In the genomic region with DNA sequence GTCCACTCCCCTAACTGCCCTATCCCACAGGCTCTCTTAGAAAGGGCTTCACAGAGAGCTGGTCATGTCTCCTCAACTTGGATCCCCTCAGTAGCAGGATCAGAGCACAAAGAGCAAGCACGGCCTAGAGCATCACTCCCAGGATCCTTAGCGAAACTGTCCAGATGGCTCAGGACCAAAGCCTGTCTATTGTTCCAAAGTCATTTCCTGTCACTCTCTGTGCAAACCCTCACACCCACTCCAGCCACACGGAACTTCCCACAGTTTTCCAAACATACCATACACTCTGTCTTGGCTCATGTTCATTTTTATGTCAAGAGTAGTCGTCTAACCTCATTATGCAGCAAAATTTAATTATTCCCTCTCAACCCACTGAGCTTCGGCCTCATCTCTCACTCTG, we compare ENCODE assay signal across 10 mouse cellular contexts. TPM values are rescaled to one million over a fixed set of nuclear protein-coding genes. Genes with fewer than 3 reads are reported as not detected.
DNase-seq lines count a peak whose midpoint lies in the region; ATAC-seq lines count a peak whose summit lies in the region.
"Had no signal": no experiment of that assay in that cellular context is flagged by ENCODE, and none has a peak within 500 bp of the region (broad histone marks: within the 10 kb centered on the region; RNA-seq: fewer than 3 reads in every experiment).

No protein-coding gene starts in this region.

- H3K27me3 ChIP-seq in embryonic facial prominence, embryonic 14.5 days (replicated peaks; ENCODE audit: control insufficient read depth, insufficient read depth, low read length) = no peaks in the 10 kb centered on the region
- H3K27me3 ChIP-seq in lung, embryonic 15.5 days = no peaks in the 10 kb centered on the region
- H3K27me3 ChIP-seq: forebrain, embryonic 15.5 days had no signal

- H3K4me3 ChIP-seq in embryonic facial prominence, embryonic 14.5 days (ENCODE audit: low read depth, low read length) = no peak overlapping the region
- no peak overlapping the region for H3K4me3 ChIP-seq in lung, embryonic 15.5 days
- H3K4me3 ChIP-seq: forebrain, embryonic 15.5 days had no signal

- intact Hi-C loops in gastrocnemius, postnatal 14 days (cut with DNase I; ENCODE audit: low total_unique reads) = no loop called here

- H3K27ac ChIP-seq in embryonic facial prominence, embryonic 14.5 days (replicated peaks; ENCODE audit: low read depth, low read length) = peak overlapping the region; percentile 28; the same call in 1 of the 2 replicates
- H3K27ac ChIP-seq in lung, embryonic 15.5 days = peak overlapping the region; percentile 74
- H3K27ac ChIP-seq: forebrain, embryonic 15.5 days had no signal

- no peaks in the 10 kb centered on the region for H3K36me3 ChIP-seq in embryonic facial prominence, embryonic 14.5 days (ENCODE audit: control insufficient read depth, insufficient read depth, low read length)
- no peaks in the 10 kb centered on the region for H3K36me3 ChIP-seq in lung, embryonic 15.5 days
- H3K36me3 ChIP-seq: forebrain, embryonic 15.5 days had no signal

- peak; percentile 42; the same call in 1 of the 2 replicates for ATAC-seq in embryonic facial prominence, embryonic 14.5 days (ENCODE audit: low read depth)
- ATAC-seq in lung, embryonic 15.5 days (ENCODE audit: borderline replicate concordance, extremely low read depth, low FRiP score, low TSS enrichment) = peak; percentile 66
- ATAC-seq in inflammation-experienced regulatory T-cells, adult 6 months = no peak
- ATAC-seq: forebrain, embryonic 15.5 days had no signal

- peak; percentile 19 for DNase-seq in gastrocnemius, postnatal 14 days
- DNase-seq in gastrocnemius, postnatal 25 days = no peak
- DNase-seq in embryonic facial prominence, embryonic 14.5 days (ENCODE audit: low spot score) = peak; percentile 64
- peak; percentile 56 for DNase-seq in heart, postnatal 4 days
- no peak for DNase-seq in testis, postnatal 10 days (ENCODE audit: low spot score)
- DNase-seq in cerebellum, postnatal 4 days (ENCODE audit: low spot score in 2 of 2) = no peak
- DNase-seq: cerebellum, adult 18-20 months had no signal

- H3K4me2 ChIP-seq in embryonic facial prominence, embryonic 14.5 days (ENCODE audit: low read depth, low read length) = no peak overlapping the region
- H3K4me2 ChIP-seq in lung, embryonic 15.5 days = 0 out of 2 replicates have a peak overlapping the region, but pooled peaks have one; percentile 5
- H3K4me2 ChIP-seq: forebrain, embryonic 15.5 days had no signal

- peaks cover 31% of the 10 kb centered on the region for H3K4me1 ChIP-seq in embryonic facial prominence, embryonic 14.5 days (ENCODE audit: control insufficient read depth, insufficient read depth, low read length)
- peaks cover 54% of the 10 kb centered on the region for H3K4me1 ChIP-seq in lung, embryonic 15.5 days

- WGBS in embryonic facial prominence, embryonic 14.5 days = 46% methylated on average over 5 of the region's 5 CpGs
- 24% methylated on average over 5 of the region's 5 CpGs for WGBS in lung, embryonic 15.5 days

- H3K9ac ChIP-seq in embryonic facial prominence, embryonic 14.5 days (ENCODE audit: low read depth, low read length) = no peak overlapping the region
- no peak overlapping the region for H3K9ac ChIP-seq in lung, embryonic 15.5 days
- H3K9ac ChIP-seq: forebrain, embryonic 15.5 days had no signal

- H3K9me3 ChIP-seq in embryonic facial prominence, embryonic 14.5 days (ENCODE audit: control insufficient read depth, low read length) = no peaks in the 10 kb centered on the region
- no peaks in the 10 kb centered on the region for H3K9me3 ChIP-seq in lung, embryonic 15.5 days
- H3K9me3 ChIP-seq: forebrain, embryonic 15.5 days had no signal

RNA-seq across cellular contexts. Expression of a gene that starts 40.6 kb away (rescaled TPM):
- 10 to 100 TPM; 29.0 to 34.5 TPM for total RNA-seq in gastrocnemius, postnatal 14 days (2021)
- 10 to 100 TPM; 21.8 to 22.1 TPM for total RNA-seq in gastrocnemius, postnatal 25 days (2021)
- polyA plus RNA-seq in embryonic facial prominence, embryonic 14.5 days (2014; fragmentation: Nextera tagmentation; extraction: Ambion mirVana) = 101 and 116 TPM in 2 replicates
- 10 to 100 TPM; 95.2 to 98.9 TPM for total RNA-seq in heart, postnatal 4 days (2021)
- polyA plus RNA-seq in lung, embryonic 15.5 days (2015; fragmentation: Nextera tagmentation; extraction: Ambion mirVana) = 136 and 139 TPM in 2 replicates
- 10 to 100 TPM; 16.6 to 26.0 (median 22.2) TPM for polyA plus RNA-seq in inflammation-experienced regulatory T-cells, adult 6 months (2017; shearing (Covaris generic))

Comparison
In these comparisons a context has a peak if more than half of its experiments do, and no peak if none do; other contexts are left out.
1. DNase-seq: peak in gastrocnemius, postnatal 14 days (single experiment), embryonic facial prominence, embryonic 14.5 days (single experiment) and heart, postnatal 4 days (single experiment); none in gastrocnemius, postnatal 25 days (single experiment), testis, postnatal 10 days (single experiment) and cerebellum, postnatal 4 days (0 of 2).